1 mouse cellular context compared by ENCODE assay signal in the genomic region with DNA sequence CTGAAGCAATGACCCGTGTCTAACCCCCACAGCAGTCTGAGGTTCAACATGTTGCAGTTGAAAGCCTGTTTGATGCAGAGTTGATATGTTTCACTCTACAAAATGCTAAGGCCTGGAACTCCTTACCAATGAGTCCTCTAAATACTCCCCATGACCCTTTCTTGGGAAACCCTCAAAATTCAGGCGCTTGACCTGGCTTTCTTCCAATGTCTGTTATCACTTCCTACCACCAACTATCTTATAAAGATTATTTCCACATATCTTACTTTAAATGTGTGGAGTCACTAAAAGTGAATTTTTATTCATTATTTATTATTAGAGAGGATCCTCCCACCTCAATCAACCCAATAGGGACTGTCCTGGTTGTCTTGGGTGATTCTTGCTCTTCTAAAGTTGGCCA.
TF ChIP-seq lines count a peak whose summit lies in the region.

No protein-coding gene starts in this region.

TF ChIP-seq in MEL, 35 proteins besides CTCF, POLR2A, EP300 and RAD21 (continued from another document):
- peak; percentile 72; the same call in 1 of the 2 replicates for TF ChIP-seq GATA1 (IDR thresholded peaks at IDR 0.05; ENCODE audit: low read depth, low read length)
